Mouse (Mus musculus) cerebellum, postnatal 36 days (tissue): Measurements from ENCODE around the gene Nsmce3.

Experiments used
- DNase-seq, 2 experiments: peaks; one replicate each; pipeline ENCODE4 v3.0.0; 2021 to 2022; ENCODE audit warnings: mixed read lengths in 2 of 2

Nsmce3 gene

DNA sequence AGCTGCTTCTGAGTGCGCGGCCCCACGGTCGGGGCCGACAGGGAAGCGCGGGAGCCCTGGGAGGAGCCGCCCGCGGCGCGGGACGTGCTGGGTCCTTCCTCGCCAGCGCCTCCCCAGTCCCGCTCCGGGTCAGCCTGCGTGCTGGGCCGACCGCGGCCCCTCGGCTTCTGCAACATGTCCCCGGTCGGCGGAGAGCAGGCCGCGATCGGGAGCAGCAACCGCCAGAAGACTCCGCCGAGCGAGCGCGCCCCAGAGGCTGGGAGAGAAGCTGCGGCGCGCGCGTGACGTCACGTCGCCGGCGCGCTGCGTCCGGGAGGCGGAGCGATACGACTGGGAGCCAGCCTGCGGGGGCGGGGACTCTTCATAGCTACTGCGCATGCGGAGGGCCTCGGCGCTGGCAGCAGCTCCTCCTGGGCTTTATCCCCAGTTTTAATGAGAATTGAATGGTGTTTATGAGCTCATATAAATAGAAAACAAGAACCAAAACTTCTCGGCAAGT is at the start of gene Nsmce3:
Gene Nsmce3, minus strand, starts transcription at position 255 of the 499 bp plus-strand sequence.
- peak; percentile 94 to 97 for DNase-seq

DNA sequence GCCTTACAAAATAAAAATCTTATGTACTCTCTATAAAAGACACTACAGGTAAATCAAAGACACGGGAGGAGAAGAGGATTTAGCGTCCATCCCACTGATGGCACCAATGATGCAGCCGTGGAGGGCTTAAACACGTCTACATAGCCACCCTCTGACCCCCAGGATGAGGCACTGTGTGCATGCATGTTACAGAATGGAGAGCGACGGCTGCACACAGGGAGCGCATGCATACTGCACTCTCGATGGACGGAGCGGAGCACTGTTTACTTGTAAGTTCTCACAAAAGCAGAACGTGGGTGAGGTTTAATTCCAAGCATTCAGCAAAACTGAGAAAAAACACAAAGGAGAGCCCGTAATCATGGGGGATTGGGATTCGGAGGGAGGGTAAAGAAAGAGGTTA is 48.4 kb upstream of the Nsmce3 start:
- DNase-seq: no peak

DNA sequence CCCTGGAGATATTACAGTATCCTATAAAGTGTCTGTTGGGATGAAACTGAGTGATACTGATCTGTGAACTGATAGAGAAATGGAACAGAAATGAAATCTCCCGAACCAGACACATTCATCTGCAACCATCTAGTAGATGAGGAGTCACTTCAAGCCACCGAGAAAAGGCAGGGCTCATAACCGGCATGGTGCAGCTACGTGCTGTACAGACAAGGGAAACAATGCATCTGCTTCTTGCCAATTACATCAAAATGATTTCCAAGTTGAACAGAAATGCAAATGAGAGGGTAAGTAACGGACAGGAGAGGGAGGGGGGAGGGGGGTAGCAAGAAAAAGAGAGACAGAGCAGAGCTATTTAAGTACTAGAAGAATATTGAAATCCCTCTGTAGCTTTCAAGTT is 47.9 kb upstream of the Nsmce3 start:
- DNase-seq: no peak

DNA sequence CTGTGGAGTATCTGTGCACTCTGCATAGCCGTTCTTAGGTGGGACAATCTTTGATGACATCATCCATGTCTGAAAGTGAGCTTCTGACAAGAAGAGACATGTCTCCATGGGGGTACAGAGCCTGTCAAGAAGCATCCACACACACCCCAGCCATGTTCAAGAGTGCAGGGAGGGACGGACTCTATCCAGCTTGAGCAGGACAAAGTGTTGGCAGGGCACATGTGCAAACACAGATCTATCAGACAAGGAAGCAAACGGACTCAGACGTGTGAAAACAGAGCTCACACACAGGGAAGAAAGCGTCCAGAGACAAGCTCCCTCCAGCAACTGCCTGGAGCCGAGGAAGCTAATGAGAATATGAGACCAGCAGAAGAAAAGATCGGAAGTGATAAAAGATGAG is 43.9 kb upstream of the Nsmce3 start:
- DNase-seq: no peak

DNA sequence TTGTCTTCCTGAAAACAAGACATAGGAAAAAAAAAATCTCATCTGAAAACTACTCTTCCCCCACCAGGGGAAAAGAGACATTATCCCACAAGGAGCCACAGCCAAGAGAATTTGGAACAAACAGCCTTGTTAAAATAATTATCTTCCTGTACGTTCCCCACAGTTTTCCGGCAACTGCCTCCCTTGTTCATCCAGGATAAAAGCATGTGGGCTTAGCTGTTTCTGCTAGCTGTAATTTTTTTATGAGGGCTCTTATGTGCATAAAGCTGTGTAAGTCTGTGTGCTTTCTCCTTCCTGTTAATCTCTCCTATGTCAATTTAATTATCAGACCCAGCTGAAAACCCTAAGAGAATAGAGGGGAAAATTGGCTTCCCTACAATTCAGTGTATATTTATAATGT is 42.3 kb upstream of the Nsmce3 start:
- no peak for DNase-seq

DNA sequence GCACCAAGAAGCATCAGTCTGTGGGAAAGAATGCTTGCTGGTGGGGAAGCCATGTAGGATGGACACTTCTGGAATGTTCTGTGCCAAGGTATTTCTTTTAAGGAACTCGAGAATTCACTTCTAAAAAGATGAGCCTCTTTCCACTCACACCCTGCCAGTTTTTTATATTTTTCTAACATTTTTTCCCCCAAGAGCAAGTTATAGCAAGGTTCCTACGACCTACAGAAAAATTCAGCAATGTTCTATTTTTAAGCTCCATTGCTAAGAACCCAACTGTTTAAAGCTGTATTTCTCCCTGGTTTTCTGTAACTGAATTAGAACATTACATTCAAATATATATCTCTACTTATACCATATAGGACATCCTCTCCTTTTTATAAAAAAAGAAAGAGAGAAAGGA is 39.1 kb upstream of the Nsmce3 start:
- DNase-seq: no peak

DNA sequence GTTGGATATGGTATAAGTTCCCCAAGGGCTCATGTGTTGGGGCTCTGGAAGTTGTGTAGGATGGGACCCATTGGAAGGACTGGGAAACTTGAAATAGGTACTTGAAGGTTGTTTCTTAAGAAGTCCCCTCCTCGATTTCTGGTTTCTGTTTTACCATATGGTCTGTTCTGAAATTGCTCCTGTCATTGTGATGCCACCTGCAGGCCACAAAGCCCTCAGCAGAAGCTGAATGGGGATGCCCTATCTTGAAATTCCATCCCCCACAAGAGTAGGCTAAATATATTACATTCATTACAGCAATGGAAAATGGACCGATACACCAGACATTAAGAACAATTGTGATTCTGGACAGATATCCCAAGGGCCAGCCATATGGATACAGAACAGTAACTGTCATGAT is 37.4 kb upstream of the Nsmce3 start:
- no peak for DNase-seq

DNA sequence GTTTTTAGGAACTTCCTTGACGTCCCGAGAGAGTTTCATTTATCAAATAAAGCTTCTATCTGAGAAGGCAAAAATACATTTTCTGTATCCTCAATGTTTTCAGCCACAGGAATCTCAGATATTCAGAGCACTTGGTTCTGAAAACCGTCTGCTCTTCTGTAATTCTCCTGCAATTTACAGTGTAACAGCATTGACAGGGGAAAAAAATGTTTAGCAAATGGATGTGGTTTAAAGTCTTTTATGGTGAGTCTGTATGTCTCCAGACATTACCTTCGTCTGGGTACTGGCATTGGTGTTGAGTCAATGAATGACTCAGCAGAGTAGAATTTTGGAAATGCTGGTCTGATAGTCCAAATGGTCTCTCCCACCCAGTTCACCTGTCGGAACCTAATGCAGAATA is 34.2 kb upstream of the Nsmce3 start:
- no peak for DNase-seq

DNA sequence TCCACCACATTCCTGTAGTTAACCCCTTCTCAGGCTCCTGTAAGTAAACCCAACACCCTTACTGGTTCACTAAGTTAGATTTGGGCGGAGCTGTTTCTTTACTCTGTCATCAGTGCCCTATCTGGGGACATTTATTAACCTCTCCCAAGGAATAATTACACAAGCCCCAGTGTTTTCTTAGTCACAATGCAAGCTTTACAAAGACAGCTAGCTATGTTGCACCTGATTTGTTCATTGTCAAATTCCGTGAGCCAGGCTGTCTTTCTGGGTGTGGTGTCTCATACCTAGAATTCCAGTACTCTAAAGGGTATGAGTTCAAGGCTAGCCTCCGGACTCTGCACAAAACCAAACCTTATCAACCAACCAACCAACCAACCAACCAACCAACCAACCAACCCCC is 32.7 kb upstream of the Nsmce3 start:
- no peak for DNase-seq

DNA sequence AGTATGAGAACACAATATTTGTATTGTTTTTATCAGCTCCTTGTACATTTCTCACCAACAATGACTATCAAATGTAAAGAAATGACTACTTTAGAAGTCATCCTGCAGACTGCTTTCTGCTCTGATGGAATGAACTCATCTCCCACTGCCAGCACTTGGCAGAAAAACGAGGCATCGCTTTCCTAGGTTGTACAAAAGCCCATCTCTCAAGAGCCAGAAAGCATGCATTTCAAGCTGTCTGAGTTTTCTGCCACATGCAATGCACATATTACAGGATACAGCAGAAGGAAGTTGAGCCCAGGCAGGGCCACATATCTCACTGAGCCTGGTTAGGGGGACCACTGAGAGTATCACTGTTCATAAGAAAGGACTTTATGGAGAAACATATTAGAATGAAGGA is 27.5 kb upstream of the Nsmce3 start:
- DNase-seq: no peak

DNA sequence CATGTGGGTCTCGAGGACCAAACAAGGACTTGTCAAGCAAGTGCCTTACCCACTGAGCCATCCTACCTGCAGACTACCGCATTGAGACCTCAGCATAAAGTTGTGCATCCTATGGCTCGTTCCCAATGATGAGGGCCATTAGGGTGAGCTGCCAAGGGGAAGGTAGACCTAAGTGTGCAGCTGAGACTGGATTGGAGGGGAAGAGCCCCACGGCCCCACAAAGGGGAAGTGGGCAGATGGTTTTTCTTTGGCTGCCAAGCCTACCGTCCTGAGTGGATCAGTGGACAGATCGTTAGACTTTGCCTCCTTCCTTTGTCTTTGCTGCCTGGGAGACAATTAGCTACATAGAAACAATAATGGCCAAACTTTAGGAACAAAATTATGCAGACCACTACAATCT is 23.8 kb upstream of the Nsmce3 start:
- DNase-seq: no peak

DNA sequence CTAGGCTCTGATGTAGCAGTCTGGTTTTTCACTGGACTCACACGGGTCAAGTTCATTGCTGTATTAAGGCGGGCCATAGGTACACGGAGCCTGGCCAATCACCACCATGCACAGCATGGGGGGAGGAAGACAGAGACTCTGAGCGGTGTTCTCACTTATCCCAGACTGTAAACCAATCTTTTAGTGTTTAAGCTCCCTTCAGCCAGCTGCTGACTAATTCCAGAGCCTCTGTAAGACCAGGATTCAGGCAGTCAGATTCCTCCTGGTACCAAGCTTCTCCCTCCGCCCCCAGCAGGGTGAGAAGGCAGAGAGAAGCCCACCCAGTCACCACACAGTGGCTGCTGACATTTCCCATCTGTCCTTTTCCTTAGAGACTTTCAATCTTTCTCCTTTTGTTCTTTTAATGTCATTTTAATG is 22.9 kb upstream of the Nsmce3 start:
- DNase-seq: no peak

DNA sequence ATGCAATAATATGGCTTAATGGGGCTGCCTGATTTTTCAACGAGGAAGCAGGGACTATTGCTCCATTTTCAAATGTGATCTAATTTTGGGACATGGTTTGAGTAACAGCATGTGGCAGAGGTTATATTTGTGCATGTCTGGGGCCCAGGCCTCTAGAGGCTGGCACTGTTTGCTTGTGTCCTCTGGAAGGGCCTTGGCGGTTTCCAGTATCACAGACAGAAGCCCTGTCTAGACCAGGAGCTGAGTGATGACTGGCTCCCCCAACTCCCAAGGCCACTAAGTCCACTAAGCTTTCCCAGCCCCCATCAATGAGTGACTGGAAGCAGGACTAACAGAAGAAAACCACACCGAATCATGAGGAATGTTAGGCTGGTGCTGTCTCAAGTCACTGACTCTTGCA is 18.3 kb upstream of the Nsmce3 start:
- DNase-seq: no peak

DNA sequence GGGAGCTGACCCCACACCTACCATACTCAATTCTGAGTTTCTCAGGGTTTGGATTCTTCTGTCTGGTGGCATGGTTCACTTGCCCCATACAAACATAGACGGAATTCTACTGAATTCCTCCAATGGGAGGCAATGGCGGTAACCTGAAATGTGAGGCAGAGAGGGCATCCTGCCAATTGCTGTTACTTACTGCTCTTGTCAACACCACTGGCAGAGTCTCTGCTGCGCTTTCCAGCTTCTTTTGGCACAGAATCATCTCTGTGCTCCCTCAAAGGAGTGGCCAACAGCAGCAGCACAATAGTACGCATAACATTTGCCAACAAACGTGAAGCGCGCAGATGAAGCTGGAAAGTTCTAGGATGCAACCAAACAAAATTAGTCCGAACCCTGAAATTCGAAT is 17.1 kb upstream of the Nsmce3 start:
- no peak for DNase-seq

DNA sequence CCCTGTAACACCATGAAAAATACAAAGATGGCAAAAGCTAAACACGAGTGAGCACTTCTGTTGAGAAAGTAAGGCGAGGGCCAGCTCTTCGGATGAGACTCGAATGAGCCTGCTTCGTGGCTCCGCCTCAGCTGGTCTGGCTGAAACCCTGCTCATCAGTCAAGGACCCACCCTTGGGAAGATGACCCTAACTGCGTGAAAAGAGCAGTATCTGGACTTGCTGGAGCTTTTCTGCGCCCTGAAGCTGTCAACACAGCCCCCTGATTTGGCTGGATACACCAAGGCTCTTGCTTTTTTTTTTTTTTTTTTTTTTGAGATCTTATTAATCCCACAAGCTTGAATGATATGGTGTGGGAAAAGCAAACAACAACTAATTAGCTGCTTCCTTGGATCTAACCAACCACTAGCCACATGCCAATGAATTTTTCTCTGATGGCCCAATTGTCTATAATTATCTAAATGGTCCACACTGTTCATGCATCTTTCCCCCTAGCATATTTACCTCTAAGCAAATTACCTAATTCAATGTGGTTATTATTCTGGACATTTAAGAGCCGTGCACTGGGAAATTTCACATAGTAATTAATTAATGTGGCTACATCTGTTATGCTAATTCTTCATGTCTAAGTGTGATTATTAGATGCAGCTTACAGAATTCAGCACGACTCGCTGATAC is 11.5 kb upstream of the Nsmce3 start:
- no peak for DNase-seq

DNA sequence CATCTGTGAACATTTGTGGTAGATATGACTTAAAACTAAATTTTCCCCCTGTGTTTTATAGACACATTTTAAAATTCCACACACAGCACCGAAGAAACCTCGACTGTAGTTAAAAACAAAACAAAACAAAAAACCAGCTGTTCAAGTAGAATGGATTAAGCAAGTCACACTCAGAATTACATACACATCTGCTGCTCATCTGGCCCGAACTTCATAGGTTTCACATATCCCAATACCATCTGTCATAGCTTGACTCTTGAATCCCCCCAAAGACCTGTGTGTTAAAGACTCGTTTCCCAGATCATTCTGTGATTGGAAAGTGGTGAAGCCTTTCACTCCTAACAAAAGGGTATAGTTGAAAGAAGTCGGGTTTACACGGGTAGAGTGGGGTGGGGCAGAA is 9.4 kb upstream of the Nsmce3 start:
- no peak for DNase-seq

DNA sequence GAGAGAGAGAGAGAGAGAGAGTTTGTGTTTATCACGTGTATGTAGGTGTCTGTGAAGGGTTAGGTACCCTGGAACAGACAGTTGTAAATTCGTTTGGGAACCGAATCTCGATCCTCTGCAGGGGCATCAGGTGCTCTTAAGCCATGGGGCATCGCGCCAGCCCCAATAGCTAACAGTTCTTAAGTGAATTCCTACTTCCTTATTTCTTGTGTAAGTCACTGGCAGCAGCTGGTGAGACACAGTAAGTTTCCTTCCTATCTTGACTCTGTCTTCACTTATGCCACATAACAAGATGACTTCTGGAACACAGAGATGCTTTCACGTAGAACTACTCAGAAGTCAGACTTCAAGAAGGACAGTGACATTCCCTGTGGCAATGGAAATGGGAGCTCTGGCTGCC is 8.6 kb upstream of the Nsmce3 start:
- DNase-seq: no peak

DNA sequence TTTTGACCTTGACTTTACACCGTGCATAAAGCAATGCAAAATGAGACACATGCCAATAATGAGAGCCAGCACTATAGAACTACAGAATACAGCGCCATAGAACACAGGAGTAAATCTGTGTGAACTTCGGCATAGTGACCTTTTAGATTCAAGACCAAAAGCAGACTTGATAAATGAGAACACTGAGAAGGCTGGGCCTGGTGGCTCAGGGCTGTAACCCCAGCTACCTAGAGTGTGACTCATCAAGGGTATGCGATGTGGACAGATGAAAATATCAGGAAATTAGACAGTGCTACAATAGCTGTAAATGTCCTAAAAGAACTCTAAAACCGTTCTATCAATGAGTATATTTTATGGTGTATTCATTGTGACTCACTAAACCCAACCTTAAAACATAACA is 7.6 kb upstream of the Nsmce3 start:
- no peak for DNase-seq

DNA sequence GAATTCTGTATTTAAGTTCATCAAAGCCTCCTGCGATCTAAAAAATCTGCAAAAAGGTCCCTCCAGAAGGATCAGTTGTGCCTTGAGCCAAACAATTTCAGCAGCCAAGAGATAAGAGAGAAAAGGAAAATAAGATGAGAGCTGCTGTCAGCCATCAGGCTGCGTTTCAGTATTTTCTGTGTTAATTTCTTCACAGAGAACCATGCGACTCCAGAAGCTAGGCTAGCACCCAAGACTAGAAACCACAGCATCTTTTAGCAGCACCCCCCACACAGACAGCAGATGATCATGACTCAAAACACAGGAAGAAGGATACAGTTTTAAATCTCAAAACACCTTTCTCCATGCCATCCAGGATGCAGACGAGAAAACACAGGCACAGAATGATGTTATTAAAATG is 2.1 kb upstream of the Nsmce3 start:
- no peak for DNase-seq

DNA sequence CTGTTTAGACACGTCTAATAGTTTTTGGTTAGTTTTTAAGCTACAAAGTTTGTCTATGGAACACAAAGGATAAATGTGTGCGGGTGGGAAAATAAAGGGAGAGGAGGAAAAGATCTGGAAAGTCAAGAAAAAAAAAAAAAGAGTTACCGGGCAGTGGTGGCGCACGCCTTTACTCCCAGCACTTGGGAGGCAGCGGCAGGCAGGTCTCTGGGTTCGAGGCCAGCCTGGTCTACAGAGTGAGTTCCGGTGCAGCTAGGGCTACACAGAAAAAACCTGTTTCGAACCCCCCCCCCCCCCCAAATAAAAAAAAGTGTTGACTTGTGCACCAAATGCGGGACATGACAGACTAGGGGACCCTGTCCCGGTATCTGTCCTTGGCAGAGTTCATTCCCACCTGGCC is 469 bp upstream of the Nsmce3 start:
- peak in 1 of 2 experiments; percentile 13 for DNase-seq

DNA sequence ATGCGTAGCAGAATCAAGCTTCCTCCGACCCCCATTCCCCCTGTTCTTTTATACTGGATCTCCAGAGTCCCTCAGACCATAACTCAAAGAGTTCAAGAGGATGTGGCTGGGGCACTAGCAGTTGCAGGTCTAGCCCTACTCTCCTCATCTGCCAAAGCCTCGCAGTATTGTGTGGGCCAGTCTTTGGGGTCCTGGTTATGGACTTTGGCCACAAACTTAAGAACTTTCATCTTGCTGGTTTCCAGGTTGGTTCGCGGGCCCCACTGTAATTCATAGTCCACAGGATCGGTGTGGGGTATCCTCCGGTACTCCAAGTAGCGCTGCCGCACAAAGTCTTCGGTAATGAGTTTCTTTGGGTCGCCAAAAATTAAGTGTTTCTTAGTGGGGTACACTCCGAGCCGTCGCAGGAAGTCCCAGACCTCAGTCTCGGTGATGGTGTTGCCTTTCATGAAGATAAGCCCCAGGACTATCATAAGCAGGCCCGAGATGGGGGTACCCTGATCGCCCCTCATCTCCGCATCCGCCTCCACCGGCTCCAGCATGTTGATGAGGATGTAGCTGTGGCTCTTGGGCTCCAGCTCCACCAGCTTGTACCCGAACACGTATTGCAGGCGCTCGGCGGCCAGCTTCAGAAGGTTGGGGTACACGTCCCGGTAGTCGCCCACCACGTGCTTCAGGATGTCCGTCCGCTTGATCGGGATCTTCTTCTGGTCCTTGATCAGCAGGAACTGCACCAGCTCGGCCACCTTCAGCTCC is 632 bp downstream of the Nsmce3 start:
- DNase-seq: peak in 1 of 2 experiments; percentile 6

DNA sequence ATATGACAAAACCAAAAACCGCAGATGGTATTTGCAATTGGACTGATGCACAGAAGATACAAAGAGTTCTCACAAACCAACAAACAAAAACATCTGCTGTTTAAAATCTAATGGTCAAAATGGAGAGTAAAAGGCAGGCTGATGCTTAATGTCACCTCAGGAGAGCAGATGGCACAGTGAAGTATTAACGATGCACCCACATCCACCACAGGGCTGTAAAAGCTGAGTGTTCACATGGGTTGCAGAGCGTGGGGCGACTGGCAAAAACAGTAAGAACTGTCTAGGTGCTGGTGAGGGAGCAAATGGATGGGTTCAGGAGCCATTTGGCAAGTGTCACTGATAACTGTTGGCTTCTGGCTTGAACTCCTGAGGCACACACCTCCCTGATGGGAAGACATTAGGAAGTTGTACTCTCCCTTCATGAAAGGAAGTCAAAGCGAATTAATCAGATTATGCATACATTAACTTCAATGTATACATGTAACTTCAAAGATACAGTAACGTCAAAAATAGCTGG is 3.2 kb downstream of the Nsmce3 start:
- no peak for DNase-seq

DNA sequence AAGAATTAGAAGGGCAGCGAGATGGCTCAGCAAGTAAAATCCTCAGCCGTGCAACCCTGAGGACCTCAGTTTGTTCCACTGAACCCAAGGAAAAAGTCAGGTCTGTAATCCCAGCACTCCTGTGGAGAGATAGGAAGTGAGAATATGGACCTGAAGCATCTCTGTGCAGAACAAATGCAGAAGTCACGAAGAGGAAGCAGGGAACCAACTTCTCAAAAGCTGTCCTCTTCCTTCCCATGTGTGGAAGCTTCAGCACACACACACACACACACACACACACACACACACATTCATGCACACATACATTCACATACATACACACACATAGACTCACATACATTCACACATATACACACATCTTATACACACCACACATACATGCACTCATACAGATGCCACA is 9.3 kb downstream of the Nsmce3 start:
- no peak for DNase-seq

DNA sequence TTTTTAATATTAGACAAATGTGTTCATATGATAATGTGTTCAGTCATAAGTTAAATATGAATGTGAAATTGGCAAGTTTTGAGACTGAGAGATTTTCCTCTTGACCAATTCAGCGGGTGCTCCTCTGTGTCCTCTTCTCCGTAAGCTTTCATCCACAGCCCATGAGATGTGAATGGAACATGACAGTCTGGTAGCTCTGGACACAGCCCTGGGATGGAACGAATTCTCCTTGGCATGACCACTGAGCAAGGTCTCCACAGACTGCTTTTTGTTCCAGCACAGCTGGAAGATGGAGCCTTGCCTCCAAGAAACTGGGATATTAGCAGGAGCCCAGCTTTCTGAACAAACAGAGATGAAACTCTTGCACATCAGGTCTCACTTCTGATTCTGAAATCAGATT is 9.8 kb downstream of the Nsmce3 start:
- no peak for DNase-seq
